Mouse (Mus musculus) neural tube, embryonic 15.5 days (tissue): ENCODE results near the gene Ednrb. TPM values are rescaled to one million over a fixed set of nuclear protein-coding genes. Genes with fewer than 3 reads are reported as not detected.

Source experiments
- ATAC-seq: fragments of 200-750 bp; cut with Nextera tagmentation; 2 replicates; pipeline ENCODE4 v1.8.0; 2017; ENCODE audit warnings: mild to moderate bottlenecking, moderate TSS enrichment, moderate library complexity; ENCODE audit not compliant: low FRiP score
- H3K27ac ChIP-seq: fragments of 300-500 bp; sonication (generic); replicated peaks from 2 replicates; pipeline ENCODE4 v1.5.1; 2015; ENCODE audit warnings: mild to moderate bottlenecking, inconsistent platforms
- H3K27me3 ChIP-seq: fragments of 300-500 bp; sonication (generic); replicated peaks from 2 replicates; pipeline ENCODE4 v1.6.1; 2015; ENCODE audit warnings: inconsistent platforms
- H3K36me3 ChIP-seq: fragments of 300-500 bp; sonication (generic); 2 replicates; pipeline ENCODE4 v1.6.1; 2015; ENCODE audit warnings: inconsistent platforms
- H3K4me1 ChIP-seq: fragments of 300-500 bp; sonication (generic); 2 replicates; pipeline ENCODE4 v1.6.1; 2015; ENCODE audit warnings: inconsistent platforms
- H3K4me2 ChIP-seq: fragments of 300-500 bp; sonication (generic); 2 replicates; pipeline ENCODE4 v1.6.1; 2015; ENCODE audit warnings: inconsistent platforms, mild to moderate bottlenecking, moderate library complexity
- H3K4me3 ChIP-seq: fragments of 300-500 bp; sonication (generic); replicated peaks from 2 replicates; pipeline ENCODE4 v1.5.1; 2015; ENCODE audit warnings: mild to moderate bottlenecking, inconsistent platforms
- H3K9ac ChIP-seq: fragments of 300-500 bp; sonication (generic); replicated peaks from 2 replicates; pipeline ENCODE4 v1.6.1; 2015; ENCODE audit warnings: mild to moderate bottlenecking, inconsistent platforms
- H3K9me3 ChIP-seq: fragments of 300-500 bp; sonication (generic); replicated peaks from 2 replicates; pipeline ENCODE4 v1.6.1; 2016; ENCODE audit warnings: inconsistent platforms
- WGBS: fragments of 180-500 bp; shearing (Covaris S2); methylation state at CpG from one replicate; pipeline ENCODE4 v1.1.7; 2015; ENCODE audit warnings: mixed read lengths; 5-methylcytosine and 5-hydroxymethylcytosine counted together
- polyA plus RNA-seq: library from polyadenylated mRNA; unstranded; fragments of >200 nt; fragmentation: Nextera tagmentation; extraction: Ambion mirVana; gene quantifications from 2 replicates; pipeline ENCODE4 v1.2.1, GENCODE M21; 2015

The Ednrb gene
- polyA plus RNA-seq, result 69.1 and 83.8 TPM in 2 replicates

- Histone ChIP-seq H3K27ac (peak within 1 kb of the TSS; percentile 79), H3K9ac (peak within 1 kb of the TSS; percentile 49), H3K9me3 (no peaks in the 10 kb centered on the region), H3K4me1 (peaks cover 17% of the 10 kb centered on the region), H3K4me2 (peak within 1 kb of the TSS; percentile 95), H3K36me3 (no peaks in the 10 kb centered on the region), H3K4me3 (peak within 1 kb of the TSS; percentile 59), H3K27me3 (no peaks in the 10 kb centered on the region)
- ATAC-seq, result peak; percentile 79
- under 1% methylated on average over 24 of the region's 24 CpGs for WGBS
These were observed at the start of gene Ednrb for GRCm38 (mm10) chr14:103844011-103844549. Gene Ednrb (minus strand): TSS chr14:103844402.

DNA sequence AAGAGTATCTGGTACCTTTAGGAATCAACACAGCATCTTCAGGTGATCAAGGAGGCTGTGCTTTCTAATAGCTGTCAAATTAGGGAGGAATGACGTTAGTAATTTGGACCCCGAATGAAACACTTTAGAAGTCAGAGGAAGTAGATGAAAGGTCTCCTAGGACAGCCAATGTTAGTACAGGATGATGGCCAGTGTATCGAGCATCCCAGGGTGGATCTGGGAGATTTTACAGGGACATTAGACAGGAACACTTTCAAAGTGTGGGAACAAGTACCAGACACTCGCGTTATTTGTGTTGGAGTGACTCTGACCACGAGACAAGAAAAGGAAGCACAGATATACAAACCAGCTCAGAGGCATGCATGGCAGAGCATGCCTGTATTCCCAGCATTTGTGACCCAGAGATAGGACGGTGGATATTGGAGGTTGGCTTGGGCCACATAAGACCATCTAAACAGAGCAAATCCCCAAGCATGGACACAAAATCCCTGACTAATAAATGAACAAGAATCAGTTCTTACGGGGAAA lies 48.3 kb upstream of the Ednrb start:
- ATAC-seq, result no peak
- WGBS, result 78% methylated on average over 8 of the region's 8 CpGs

GRCm38 (mm10) chr14:103890761-103891160 lies 46.6 kb upstream of the Ednrb start:
- Histone ChIP-seq H3K4me2 (no peak overlapping the region), H3K4me3 (no peak overlapping the region), H3K9me3 (no peaks in the 10 kb centered on the region), H3K4me1 (no peaks in the 10 kb centered on the region), H3K9ac (no peak overlapping the region), H3K27me3 (no peaks in the 10 kb centered on the region), H3K27ac (no peak overlapping the region), H3K36me3 (no peaks in the 10 kb centered on the region)
- WGBS, result 85% methylated on average over 4 of the region's 4 CpGs
- no peak for ATAC-seq

More for the DNA sequence above, 48.3 kb upstream of the Ednrb start:
- Histone ChIP-seq H3K9ac (no peak overlapping the region), H3K36me3 (no peaks in the 10 kb centered on the region), H3K27me3 (no peaks in the 10 kb centered on the region), H3K9me3 (no peaks in the 10 kb centered on the region), H3K27ac (no peak overlapping the region), H3K4me1 (no peaks in the 10 kb centered on the region), H3K4me3 (no peak overlapping the region), H3K4me2 (no peak overlapping the region)

DNA sequence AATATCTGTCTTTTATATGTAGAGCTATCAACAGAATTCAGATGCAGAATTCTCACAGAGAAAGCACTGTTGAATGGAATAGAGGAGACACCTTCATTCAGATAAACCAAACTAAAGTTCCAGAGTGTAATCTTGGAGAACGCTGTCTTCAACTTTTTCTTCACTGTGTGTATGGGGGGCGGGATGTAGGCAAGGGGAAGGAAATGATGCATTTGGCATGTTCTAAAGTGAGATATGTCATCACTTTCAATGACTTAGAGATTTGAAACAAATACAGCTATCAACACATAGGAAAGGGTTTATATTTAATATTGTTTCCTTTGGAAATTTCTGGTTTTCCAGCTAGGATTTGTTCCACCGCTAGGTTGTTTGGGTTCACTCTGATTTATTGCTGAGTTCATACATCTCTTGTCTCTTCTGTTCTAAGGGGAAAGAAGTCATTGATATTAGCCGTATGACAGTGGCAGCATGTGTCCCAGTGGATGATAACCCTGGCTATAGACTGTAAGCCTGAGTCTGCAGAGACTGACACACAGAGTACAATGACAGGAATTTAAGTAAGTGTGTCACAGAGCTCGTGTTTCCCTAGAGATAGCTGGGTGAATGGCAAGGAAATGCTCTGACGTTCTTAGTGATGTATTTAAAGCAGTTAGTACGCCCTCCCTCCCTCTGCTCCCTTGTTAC lies 40.8 kb upstream of the Ednrb start:
- 74% methylated on average over 7 of the region's 7 CpGs for WGBS
- Histone ChIP-seq H3K9ac (no peak overlapping the region), H3K4me2 (no peak overlapping the region), H3K9me3 (no peaks in the 10 kb centered on the region), H3K27ac (no peak overlapping the region), H3K4me1 (no peaks in the 10 kb centered on the region), H3K4me3 (no peak overlapping the region), H3K27me3 (no peaks in the 10 kb centered on the region), H3K36me3 (no peaks in the 10 kb centered on the region)
- no peak for ATAC-seq

GRCm38 (mm10) chr14:103882943-103883342 lies 38.7 kb upstream of the Ednrb start:
- no peak overlapping the region for H3K27ac ChIP-seq
- no peak for ATAC-seq
- no peaks in the 10 kb centered on the region for H3K4me1 ChIP-seq
- H3K4me2 ChIP-seq, result no peak overlapping the region
- H3K4me3 ChIP-seq, result no peak overlapping the region
- H3K9ac ChIP-seq, result no peak overlapping the region
- 81% methylated on average over 3 of the region's 3 CpGs for WGBS
- no peaks in the 10 kb centered on the region for H3K36me3 ChIP-seq
- H3K9me3 ChIP-seq, result no peaks in the 10 kb centered on the region
- H3K27me3 ChIP-seq, result no peaks in the 10 kb centered on the region

DNA sequence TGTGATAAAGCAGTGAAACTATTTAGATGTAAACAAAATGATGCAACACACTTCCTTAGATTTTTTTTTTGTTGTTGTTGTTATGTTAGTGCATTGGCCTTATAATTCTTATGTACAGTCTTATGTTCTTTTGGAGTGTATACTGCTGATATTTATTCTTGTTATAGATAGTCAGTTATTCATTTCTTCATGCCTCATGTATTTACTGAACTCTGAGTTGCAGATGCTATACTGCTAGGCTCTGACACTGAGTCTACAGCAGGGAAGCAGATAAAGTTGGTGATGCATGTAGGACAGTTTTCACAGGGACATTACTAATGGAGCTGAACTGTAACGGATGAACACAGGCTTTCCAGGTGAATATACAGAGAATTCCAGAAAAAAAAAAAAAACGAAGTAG lies 32.9 kb upstream of the Ednrb start:
- Histone ChIP-seq H3K36me3 (no peaks in the 10 kb centered on the region), H3K4me2 (no peak overlapping the region), H3K9me3 (no peaks in the 10 kb centered on the region), H3K27me3 (no peaks in the 10 kb centered on the region), H3K27ac (no peak overlapping the region), H3K4me3 (no peak overlapping the region), H3K4me1 (no peaks in the 10 kb centered on the region), H3K9ac (no peak overlapping the region)
- WGBS, result 85% methylated on average over 2 of the region's 2 CpGs
- no peak for ATAC-seq

GRCm38 (mm10) chr14:103876598-103876997 lies 32.4 kb upstream of the Ednrb start:
- ATAC-seq, result no peak
- Histone ChIP-seq H3K27ac (no peak overlapping the region), H3K27me3 (no peaks in the 10 kb centered on the region), H3K4me1 (no peaks in the 10 kb centered on the region), H3K36me3 (no peaks in the 10 kb centered on the region), H3K9ac (no peak overlapping the region), H3K4me3 (no peak overlapping the region), H3K9me3 (no peaks in the 10 kb centered on the region), H3K4me2 (no peak overlapping the region)
- WGBS, result 90% methylated on average over 3 of the region's 3 CpGs

- Histone ChIP-seq H3K4me3 (no peak overlapping the region), H3K4me2 (no peak overlapping the region), H3K27me3 (no peaks in the 10 kb centered on the region), H3K9me3 (no peaks in the 10 kb centered on the region), H3K36me3 (no peaks in the 10 kb centered on the region), H3K4me1 (no peaks in the 10 kb centered on the region), H3K27ac (no peak overlapping the region), H3K9ac (no peak overlapping the region)
- 86% methylated on average over 2 of the region's 2 CpGs for WGBS
- no peak for ATAC-seq
These were observed 22.4 kb upstream of the Ednrb start for GRCm38 (mm10) chr14:103866636-103867035.

DNA sequence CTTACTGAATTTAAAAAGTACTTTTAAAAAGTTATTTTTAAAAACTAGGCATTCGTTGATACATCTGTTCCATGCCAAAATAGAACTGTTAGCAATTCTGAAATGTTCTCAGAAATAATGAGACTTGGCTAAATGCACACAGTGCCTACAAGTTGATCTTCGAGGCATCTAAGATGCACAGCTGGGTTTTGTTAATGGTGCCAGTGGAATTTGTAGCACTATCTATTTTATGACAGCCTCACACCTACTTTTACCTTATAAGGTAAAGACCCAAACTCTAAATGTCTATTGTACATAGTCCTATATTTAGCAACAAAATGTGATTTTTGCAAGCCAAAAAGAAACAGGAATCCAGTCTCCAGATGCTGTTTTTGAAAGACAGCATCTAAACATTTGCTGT lies 21.0 kb upstream of the Ednrb start:
- H3K27me3 ChIP-seq, result no peaks in the 10 kb centered on the region
- H3K9me3 ChIP-seq, result no peaks in the 10 kb centered on the region
- H3K4me3 ChIP-seq, result no peak overlapping the region
- H3K4me2 ChIP-seq, result no peak overlapping the region
- H3K4me1 ChIP-seq, result no peaks in the 10 kb centered on the region
- no peaks in the 10 kb centered on the region for H3K36me3 ChIP-seq
- H3K9ac ChIP-seq, result no peak overlapping the region
- no peak overlapping the region for H3K27ac ChIP-seq
- ATAC-seq, result no peak
- WGBS, result 69% methylated on average over 2 of the region's 2 CpGs

DNA sequence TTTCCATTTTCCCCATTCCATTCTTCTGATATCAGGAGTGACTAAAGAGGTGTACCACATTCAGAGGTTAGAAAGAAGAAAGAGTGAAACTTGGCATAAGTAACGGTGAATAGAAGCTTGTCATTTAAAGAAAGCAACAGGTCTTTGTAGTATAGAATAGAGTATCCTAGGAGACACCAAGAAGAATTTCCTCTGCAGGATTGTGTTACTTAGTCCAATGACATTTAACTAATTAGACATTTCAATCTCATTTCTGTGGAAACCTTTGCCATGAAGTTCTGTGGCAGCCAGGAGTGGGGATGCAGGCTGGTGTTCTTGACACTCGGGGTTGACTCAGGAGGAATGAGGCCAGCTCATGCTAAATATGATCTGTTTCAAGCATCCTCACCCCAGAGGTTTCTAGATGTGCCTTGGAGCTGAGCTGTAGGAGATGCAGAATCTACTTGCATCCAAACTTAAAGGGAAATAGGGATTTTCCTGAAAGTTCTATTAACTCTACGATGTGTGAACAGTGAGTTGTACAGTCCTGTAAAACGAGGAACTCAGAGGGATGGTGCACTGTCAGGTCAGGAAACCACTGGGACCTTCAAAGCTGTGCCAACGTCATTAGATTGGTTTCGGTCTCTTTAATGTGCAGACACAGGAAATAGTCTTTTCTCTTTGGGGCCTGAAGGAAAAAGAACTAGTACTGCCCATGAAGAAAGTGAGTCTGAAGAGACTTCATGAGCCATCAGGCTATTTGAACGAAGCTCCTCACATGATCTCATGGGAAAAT lies 6.1 kb upstream of the Ednrb start:
- ATAC-seq, result no peak
- H3K4me2 ChIP-seq, result no peak overlapping the region
- no peak overlapping the region for H3K4me3 ChIP-seq
- H3K27me3 ChIP-seq, result no peaks in the 10 kb centered on the region
- 66% methylated on average over 7 of the region's 7 CpGs for whole genome bisulfite sequencing
- no peaks in the 10 kb centered on the region; the same call in 1 of the 2 replicates for H3K4me1 ChIP-seq
- H3K9ac ChIP-seq, result no peak overlapping the region
- no peaks in the 10 kb centered on the region for H3K36me3 ChIP-seq
- H3K9me3 ChIP-seq, result no peaks in the 10 kb centered on the region
- H3K27ac ChIP-seq, result no peak overlapping the region

- Histone ChIP-seq H3K4me1 (peaks cover 17% of the 10 kb centered on the region), H3K4me3 (no peak overlapping the region), H3K9ac (no peak overlapping the region), H3K9me3 (no peaks in the 10 kb centered on the region), H3K36me3 (no peaks in the 10 kb centered on the region), H3K4me2 (no peak overlapping the region), H3K27ac (no peak overlapping the region), H3K27me3 (no peaks in the 10 kb centered on the region)
- no peak for ATAC-seq
- WGBS, result 97% methylated on average over 2 of the region's 2 CpGs
These were observed 1.5 kb upstream of the Ednrb start for GRCm38 (mm10) chr14:103845716-103846115.

DNA sequence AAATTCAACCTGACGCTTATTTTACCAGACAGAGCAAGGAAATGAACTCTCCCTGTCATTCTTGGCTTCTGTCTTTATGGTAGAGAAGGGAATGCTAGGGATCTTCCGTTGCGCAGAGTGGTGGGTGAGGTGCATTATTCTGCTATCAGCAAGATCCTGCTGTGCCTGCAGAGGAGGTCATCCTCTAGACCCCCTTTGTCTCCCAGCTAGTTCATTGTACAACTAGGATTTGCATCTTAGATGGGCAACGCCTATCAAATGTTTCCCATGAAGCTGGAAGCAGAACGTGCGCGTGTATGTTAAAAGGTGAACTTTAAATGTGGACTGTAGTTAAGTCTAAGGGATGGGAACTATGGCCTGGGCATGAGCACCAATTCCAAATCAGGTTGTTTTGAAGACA lies 742 bp upstream of the Ednrb start:
- H3K27ac ChIP-seq, result peak overlapping the region; percentile 79; the same call in 1 of the 2 replicates

More for the DNA sequence above, 742 bp upstream of the Ednrb start:
- Histone ChIP-seq H3K36me3 (no peaks in the 10 kb centered on the region), H3K27me3 (no peaks in the 10 kb centered on the region), H3K9me3 (no peaks in the 10 kb centered on the region), H3K4me3 (no peak overlapping the region), H3K9ac (no peak overlapping the region), H3K4me2 (peak overlapping the region; percentile 95), H3K4me1 (peaks cover 17% of the 10 kb centered on the region)
- ATAC-seq, result no peak
- WGBS, result 62% methylated on average over 7 of the region's 7 CpGs
